Mouse (Mus musculus) gastrocnemius, adult 2 months (tissue): Measurements from ENCODE around the gene Isl1. TPM values are rescaled to one million over a fixed set of nuclear protein-coding genes. Genes with fewer than 3 reads are reported as not detected.

Experiments
- DNase-seq: peaks from one replicate; pipeline ENCODE4 v3.0.0; 2022
- H3K27ac ChIP-seq: fragments of 200-600 bp; 2 replicates; pipeline ENCODE4 v1.8.1; 2022; ENCODE audit warnings: mild to moderate bottlenecking
- H3K4me3 ChIP-seq: fragments of 200-600 bp; 2 replicates; pipeline ENCODE4 v1.8.1; 2022; ENCODE audit warnings: mild to moderate bottlenecking, moderate library complexity
- CTCF ChIP-seq: fragments of 200-600 bp; IDR thresholded peaks from 2 replicates; pipeline ENCODE4 v1.8.1; 2022; ENCODE audit warnings: antibody characterized with exemption, mild to moderate bottlenecking, moderate library complexity
- intact Hi-C: fragments of 180-260 bp; cut with DNase I; formaldehyde crosslinking; loops from one replicate; pipeline ENCODE4 v1.15.1; 2025
- long read RNA-seq, 2 experiments: library from polyadenylated mRNA; stranded (forward); transcript quantifications; one replicate each; pipeline ENCODE4 v2.0.0; 2021
- total RNA-seq, 2 experiments: library from RNA; stranded (reverse); gene quantifications; 2 replicates each; pipeline ENCODE4 v1.2.3; 2021

Isl1 gene
- total RNA-seq = under 1 TPM in 1 of 2 experiments, not detected in 1; 0.89 TPM
- long read RNA-seq, experiment 1 = 0 reads
- long read RNA-seq, experiment 2 = 0 reads

DNA sequence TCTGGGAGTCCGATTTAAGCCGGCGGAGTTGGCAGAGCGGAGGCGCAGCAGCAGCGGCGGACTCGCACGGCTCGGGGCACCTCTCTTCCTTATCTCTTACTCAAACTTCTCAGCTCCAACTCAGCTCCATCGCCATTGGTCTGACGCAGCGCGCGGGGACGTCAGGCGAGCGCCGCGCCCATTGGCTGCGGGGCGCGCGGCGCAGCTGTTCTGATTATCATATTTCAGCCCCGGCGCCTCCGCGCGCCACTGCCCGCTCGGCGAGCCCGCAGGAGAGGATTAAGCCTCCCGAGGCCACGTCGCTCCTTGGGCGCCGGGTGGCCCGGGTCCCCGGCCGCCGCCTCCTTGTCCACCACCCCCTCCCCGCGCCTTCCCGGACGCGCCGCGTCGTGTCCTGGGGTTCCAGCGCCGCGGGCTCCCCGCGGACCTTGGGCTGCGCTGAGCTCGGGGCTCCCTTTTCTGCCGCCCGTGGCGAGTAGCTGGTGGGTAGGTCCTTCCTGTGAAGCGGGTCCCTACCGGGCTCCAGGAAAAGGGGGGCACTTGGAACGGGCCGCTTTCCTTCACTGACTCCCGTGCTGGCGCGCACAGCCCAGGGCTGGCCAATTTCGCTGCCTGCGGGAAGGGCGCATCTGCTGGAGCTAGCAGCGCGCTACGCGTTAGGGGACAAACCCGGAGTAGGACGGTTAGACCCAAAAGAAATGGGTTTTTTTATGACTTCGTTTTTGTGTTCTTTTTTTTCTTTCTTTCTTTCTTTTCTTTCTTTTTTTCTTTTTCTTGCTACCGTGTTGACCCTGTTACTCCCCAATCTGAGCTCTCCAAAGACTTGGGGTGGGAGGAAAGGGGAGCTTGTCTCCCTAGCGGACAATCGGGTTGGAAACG lies at the start of gene Isl1:
Isl1 (minus strand) TSS at position 106 of the 879 bp plus-strand sequence.
- Histone ChIP-seq H3K4me3 (peak within 1 kb of the TSS; percentile 72), H3K27ac (peak within 1 kb of the TSS; percentile 62)
- no peak for TF ChIP-seq CTCF
- DNase-seq = peak; percentile 73
- intact Hi-C loops = no loop called here

DNA sequence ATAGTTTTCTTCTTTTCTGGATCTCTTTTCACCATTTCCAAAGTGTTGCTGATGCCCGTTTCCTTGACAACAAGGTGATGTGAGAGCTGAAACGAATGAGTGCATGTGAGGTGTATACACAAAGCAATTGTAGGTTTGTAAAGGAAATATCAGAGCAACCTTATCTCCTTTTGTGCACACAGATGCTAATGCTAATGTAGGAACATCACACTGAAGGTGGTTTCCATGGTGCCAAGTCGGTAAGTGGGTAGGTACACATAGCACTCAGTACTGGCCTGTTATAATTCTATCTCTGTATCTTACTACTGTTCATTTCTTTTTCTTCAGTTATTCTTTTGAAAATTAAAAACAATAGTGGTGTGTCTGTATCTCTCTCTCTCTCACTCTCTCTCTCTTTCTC lies 26.3 kb upstream of the Isl1 start:
- H3K27ac ChIP-seq = no peak overlapping the region
- no peak for TF ChIP-seq CTCF
- no peak overlapping the region for H3K4me3 ChIP-seq
- no peak for DNase-seq
- intact Hi-C loops = no loop called here

DNA sequence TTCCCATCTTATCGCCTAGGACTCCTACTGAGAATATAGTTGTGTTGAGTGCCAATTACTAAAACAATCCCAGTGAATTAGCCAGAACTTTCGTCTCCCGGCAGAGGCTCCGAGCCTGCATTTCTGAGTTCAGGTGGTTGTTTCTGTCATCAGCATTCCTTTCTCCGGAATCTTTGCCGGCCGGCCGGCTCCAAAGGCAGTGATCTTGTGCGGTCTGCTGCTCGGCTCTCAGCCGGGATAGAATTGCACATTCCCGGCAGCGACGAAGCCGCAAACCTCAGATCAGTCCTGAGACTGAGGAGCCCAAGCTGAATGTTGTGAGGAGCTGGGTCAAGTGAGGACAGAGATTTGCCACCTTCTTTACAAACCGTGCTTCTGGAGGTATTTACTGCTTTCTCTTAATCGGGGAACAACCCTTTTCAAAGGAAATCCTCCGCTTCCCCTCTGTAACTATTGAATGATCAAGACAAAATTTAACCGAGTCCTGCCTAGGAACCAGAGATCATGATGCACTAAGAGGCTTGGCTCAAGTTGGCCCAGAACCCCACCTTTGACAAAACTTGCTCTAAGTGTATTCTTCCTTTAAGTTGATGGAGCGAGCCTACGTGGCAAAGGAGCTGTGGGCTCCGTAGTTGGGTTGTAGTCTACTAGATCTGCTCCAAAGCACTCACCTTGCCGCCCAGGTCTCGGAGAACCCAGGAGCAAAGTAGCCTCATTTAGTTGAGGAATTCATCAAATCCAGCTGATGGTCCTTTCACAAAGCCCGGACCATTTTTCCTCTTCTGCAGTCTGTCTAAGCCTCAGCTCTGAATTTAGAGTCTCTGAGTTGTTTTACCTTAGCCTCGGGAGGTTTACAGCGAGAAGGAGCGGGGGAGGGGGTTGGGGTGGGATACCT lies 4.4 kb upstream of the Isl1 start:
- no peak for DNase-seq

DNA sequence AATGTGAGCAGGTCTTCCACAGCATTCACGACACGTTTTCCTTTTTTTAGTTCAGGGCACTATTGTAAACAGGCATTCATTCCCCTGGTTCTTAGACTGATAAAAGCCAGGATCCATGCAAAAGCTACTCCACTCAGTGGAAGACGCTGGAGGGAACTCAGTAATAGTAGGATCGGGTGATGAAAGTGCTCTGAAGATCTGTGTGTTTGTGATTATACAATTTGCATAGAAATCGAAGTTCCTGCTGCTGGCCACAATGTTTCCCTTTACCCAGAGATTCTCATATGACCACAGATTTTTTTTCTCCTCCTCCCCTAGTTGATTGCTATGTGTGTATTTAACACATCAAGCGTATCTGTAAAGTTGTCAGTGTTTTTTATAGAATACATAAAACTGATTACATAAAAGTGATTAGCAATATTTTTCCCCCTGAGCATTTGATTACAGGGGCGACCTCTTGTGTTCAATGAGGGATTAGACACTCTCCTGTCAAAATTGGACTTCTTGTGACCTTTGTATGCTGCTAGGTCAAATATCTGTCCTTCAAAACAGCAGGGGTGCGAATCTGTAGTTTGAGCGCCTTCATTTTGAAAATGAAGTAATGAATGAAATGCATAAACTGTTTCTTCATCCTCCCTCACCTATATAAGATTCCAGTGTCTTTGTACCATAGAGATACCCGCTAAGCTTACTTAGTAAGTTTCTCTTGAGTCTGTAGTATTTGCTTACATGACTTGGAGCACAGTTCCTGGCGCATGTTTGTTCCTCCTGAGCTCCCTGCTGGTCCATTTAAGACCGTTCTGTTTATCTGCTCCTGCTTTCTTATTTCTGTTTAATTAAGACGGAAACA lies 2.6 kb upstream of the Isl1 start:
- H3K4me3 ChIP-seq = no peak overlapping the region
- intact Hi-C loops = no loop called here
- TF ChIP-seq CTCF = peak; percentile 23; the same call in 1 of the 2 replicates
- no peak overlapping the region for H3K27ac ChIP-seq
- DNase-seq = no peak

More for the DNA sequence above, 4.4 kb upstream of the Isl1 start:
- H3K27ac ChIP-seq = no peak overlapping the region
- intact Hi-C loops = no loop called here
- H3K4me3 ChIP-seq = no peak overlapping the region
- TF ChIP-seq CTCF = no peak

DNA sequence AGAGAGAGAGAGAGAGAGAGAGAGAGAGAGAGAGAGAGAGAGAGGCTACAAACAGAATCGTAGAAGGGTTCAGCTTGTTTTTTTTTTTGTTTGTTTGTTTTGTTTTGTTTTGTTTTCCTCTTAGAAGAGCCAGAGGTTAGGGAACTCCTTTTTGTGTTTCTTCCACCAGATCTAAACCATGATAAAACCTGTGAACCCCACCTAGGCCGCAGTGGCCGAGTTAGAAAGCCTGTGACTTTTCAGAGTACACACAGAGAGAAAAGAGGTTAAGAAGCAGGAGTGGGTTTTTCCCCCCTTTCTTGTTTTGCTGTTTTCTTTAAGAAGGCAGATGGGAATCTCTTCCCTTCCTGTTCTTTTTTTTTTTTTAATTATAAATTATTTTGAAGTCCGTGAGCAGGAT lies 1.5 kb upstream of the Isl1 start:
- intact Hi-C loops = no loop called here
- Histone ChIP-seq H3K27ac (no peak overlapping the region), H3K4me3 (no peak overlapping the region)
- TF ChIP-seq CTCF = no peak
- DNase-seq = no peak

DNA sequence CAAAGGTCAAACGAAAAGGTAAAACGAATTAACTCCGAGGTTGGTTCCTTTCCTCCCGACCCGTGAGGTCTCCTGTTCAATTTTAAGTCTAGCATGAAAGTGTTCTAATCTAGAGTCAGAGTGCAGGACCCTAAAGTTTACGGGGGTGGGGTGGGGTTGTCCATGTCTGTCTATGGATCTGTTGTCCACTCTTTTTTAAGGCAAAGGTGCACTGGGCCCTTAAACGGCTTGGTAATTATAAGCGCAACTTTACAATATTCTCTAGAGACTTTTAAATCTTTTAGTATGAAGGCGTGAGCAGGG lies 925 bp upstream of the Isl1 start:
- intact Hi-C loops = no loop called here
- DNase-seq = no peak
- no peak overlapping the region for H3K27ac ChIP-seq
- no peak for TF ChIP-seq CTCF
- H3K4me3 ChIP-seq = peak overlapping the region; percentile 72

DNA sequence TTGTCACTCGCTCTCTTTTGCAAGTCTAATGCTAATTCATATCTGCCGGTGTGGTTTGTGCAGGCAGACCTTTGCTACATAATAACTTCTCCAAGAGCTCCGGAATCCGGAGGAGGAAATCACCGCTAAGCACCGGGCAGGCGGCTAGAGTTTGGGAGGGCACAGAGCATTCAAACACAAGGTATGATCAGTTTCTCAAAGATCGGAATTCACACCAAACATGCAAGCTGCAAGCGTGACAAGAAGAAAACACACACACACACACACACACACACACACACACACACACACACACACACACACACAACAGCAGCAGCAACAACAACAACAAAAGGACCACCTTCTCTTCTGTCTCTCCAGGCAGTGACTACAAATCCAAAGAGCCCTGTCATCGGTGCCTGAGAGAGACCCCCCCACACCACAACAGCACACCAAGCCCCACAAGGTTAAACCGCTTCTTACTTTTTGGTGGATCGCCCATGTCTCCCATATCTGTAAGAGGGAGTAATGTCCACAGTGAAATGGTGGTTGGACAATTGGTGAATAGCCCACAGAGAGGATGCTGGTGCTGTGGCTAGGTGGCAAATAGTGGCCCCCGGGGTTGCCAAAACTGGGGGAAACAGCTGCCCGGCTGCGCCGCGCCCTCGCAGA lies 431 bp downstream of the Isl1 start:
- peak overlapping the region; percentile 72 for H3K4me3 ChIP-seq
- intact Hi-C loops = no loop called here
- DNase-seq = no peak
- no peak for TF ChIP-seq CTCF
- no peak overlapping the region for H3K27ac ChIP-seq

DNA sequence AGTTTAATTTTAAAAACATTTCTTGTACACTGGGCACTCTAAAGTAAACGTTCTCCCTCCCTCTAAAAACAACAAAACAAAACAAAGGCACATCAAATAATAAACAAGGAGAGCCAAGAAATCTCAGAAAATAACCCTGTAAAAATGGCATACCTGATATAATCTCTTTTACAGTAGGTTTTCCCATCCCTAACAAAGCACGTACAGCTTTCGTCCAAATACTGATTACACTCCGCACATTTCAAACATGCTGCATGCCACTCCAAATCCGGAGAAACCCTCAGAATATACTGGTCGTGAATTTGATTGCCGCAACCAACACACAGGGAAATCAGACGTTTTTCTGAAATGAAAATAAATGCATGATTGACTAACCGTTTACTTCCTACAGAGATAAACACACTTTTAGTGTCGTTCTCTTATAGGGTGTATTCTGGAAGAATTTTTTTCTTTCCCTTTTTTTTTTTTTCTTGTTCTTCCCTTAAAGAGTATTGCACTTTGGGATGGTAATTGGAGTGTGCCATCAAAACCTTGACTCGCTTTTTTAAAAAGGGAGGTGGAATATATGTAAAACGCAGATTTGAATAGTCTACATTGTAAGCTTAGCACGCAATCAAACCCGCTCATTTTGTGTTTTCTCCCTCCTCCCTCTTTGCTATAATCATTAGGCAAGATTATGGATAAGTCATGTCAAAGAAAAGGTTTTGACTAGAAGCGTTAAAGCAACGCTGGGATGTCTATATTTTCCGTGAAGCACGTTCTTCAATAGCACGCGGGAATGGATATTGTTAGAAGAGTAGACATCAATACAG lies 1.2 kb downstream of the Isl1 start:
- intact Hi-C loops = no loop called here
- no peak for TF ChIP-seq CTCF
- Histone ChIP-seq H3K27ac (no peak overlapping the region), H3K4me3 (peak overlapping the region; percentile 40)
- no peak for DNase-seq

DNA sequence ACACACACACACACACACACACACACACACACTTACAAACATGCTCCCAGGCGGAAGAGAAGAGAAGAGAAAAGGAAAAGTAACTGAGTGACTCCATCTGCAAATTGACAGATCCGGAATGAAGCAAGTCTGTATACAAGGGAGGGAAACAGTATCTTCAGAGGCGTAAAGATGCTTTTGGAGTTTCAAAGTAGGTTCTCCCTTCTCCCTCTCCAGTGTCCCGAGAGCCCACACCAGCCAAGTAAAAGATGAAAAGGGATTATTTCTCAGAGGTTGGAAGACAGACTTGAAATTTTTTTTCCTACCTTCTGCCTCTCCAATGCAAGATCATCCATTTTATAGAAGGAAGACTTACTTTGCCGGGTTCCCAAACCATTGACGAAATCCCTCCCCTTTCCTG lies 2.9 kb downstream of the Isl1 start:
- intact Hi-C loops = no loop called here
- no peak for DNase-seq
- Histone ChIP-seq H3K4me3 (no peak overlapping the region), H3K27ac (no peak overlapping the region)
- TF ChIP-seq CTCF = no peak

DNA sequence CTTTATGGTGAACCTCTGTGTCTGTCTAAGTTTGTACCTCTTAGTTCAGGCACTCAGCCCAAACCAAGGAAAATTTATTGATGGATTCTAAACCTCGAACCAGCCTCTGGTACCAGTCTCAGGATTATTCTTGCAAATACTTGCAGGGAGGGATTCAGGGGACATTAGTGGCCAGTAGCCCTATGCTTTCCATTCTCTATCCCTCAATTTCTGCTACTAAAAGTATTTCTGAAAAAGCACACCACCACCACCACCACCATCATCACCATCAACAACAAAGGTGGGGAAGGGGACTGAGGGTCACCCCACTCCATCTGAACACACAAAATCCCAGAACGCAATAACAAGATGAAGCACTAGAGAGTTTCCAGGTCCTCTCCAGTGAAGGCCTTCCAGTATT lies 3.8 kb downstream of the Isl1 start:
- Histone ChIP-seq H3K27ac (no peak overlapping the region), H3K4me3 (no peak overlapping the region)
- DNase-seq = no peak
- TF ChIP-seq CTCF = no peak
- intact Hi-C loops = no loop called here
